Mouse (Mus musculus): ENCODE results near the gene Tyw3. TPM values are rescaled to one million over a fixed set of nuclear protein-coding genes. Genes with fewer than 3 reads are reported as not detected.

Tyw3 gene
- polyA plus RNA-seq, 1 experiment from 2014 or later: 6.5 TPM

GRCm38 (mm10) chr3:154594156-154594555, 2.7 kb downstream of the Tyw3 start:
- Histone ChIP-seq H3K36me3 (peaks cover 47% of the 10 kb centered on the region), H3K9me3 (replicated peaks) (no peaks in the 10 kb centered on the region), H3K9ac (no peak overlapping the region), H3K4me3 (no peak overlapping the region), H3K27me3 (replicated peaks) (no peaks in the 10 kb centered on the region), H3K4me1 (peaks cover 10% of the 10 kb centered on the region), H3K27ac (no peak overlapping the region), H3K4me2 (no peak overlapping the region)
- 85% methylated on average over 6 of the region's 6 CpGs for WGBS (ENCODE audit: insufficient replicate concordance)
- no peak for ATAC-seq

- H3K4me3 ChIP-seq: no peak overlapping the region
- no peaks in the 10 kb centered on the region for H3K9me3 ChIP-seq (replicated peaks)
- H3K4me2 ChIP-seq: no peak overlapping the region
- WGBS (ENCODE audit: insufficient replicate concordance): 81% methylated on average over 6 of the region's 6 CpGs
- H3K27ac ChIP-seq: no peak overlapping the region
- no peak for ATAC-seq
- H3K9ac ChIP-seq: no peak overlapping the region
- peaks cover 47% of the 10 kb centered on the region for H3K36me3 ChIP-seq
- H3K27me3 ChIP-seq (replicated peaks): no peaks in the 10 kb centered on the region
- H3K4me1 ChIP-seq: peaks cover 10% of the 10 kb centered on the region
These were observed 3.3 kb downstream of the Tyw3 start for GRCm38 (mm10) chr3:154593596-154593995.

GRCm38 (mm10) chr3:154591621-154592020, 5.3 kb downstream of the Tyw3 start:
- Histone ChIP-seq H3K4me3 (no peak overlapping the region), H3K36me3 (peaks cover 63% of the 10 kb centered on the region), H3K4me1 (peaks cover 4% of the 10 kb centered on the region), H3K27ac (no peak overlapping the region), H3K9ac (no peak overlapping the region), H3K4me2 (no peak overlapping the region), H3K27me3 (replicated peaks) (no peaks in the 10 kb centered on the region), H3K9me3 (replicated peaks) (no peaks in the 10 kb centered on the region)
- ATAC-seq: no peak
- 78% methylated on average over 3 of the region's 3 CpGs for WGBS (ENCODE audit: insufficient replicate concordance)

DNA sequence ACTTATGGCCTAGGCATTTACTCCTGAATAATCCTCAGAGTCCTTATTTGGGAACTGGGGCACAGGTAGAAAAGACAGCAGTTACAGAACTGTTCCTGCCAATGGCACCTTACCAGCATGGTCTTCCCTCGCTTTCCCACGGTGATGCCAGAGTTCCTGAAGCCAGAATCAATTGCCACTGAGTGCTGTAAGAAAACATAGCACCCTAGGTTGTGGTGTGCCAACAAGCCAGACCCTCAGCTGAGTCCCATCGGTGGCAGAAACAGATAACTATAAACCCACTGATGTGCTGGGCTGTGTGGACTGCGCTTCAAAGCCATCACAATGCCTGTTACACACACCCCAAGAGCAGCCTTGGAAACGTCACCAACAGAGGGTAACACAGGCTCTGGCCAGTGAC, 5.9 kb downstream of the Tyw3 start:
- peaks cover 70% of the 10 kb centered on the region for H3K36me3 ChIP-seq
- no peak; the same call in 1 of the 2 replicates for ATAC-seq

GRCm38 (mm10) chr3:154584351-154584750, 12.6 kb downstream of the Tyw3 start:
- ATAC-seq: peak; percentile 21; the same call in 1 of the 2 replicates
- Histone ChIP-seq H3K27ac (no peak overlapping the region), H3K27me3 (replicated peaks) (no peaks in the 10 kb centered on the region), H3K36me3 (peaks cover 53% of the 10 kb centered on the region), H3K9ac (no peak overlapping the region), H3K4me1 (no peaks in the 10 kb centered on the region), H3K4me2 (no peak overlapping the region), H3K4me3 (no peak overlapping the region), H3K9me3 (replicated peaks) (no peaks in the 10 kb centered on the region)
- 74% methylated on average over 8 of the region's 8 CpGs for WGBS (ENCODE audit: insufficient replicate concordance)

More for the DNA sequence above, 5.9 kb downstream of the Tyw3 start:
- H3K4me2 ChIP-seq: no peak overlapping the region
- H3K4me3 ChIP-seq: no peak overlapping the region
- no peaks in the 10 kb centered on the region for H3K4me1 ChIP-seq
- H3K9me3 ChIP-seq (replicated peaks): no peaks in the 10 kb centered on the region
- no peak overlapping the region for H3K9ac ChIP-seq
- H3K27me3 ChIP-seq (replicated peaks): no peaks in the 10 kb centered on the region
- H3K27ac ChIP-seq: no peak overlapping the region
- 79% methylated on average over 5 of the region's 5 CpGs for WGBS (ENCODE audit: insufficient replicate concordance)

- no peak overlapping the region for H3K4me2 ChIP-seq
- H3K27me3 ChIP-seq (replicated peaks): 0 out of 2 replicates have a peak, but pooled peaks cover 6% of the 10 kb centered on the region
- no peak overlapping the region for H3K9ac ChIP-seq
- no peaks in the 10 kb centered on the region for H3K4me1 ChIP-seq
- no peaks in the 10 kb centered on the region for H3K9me3 ChIP-seq (replicated peaks)
- peaks cover 19% of the 10 kb centered on the region for H3K36me3 ChIP-seq
- H3K27ac ChIP-seq: no peak overlapping the region
- no peak for ATAC-seq
- WGBS (ENCODE audit: insufficient replicate concordance): 81% methylated on average over 8 of the region's 8 CpGs
- no peak overlapping the region for H3K4me3 ChIP-seq
These were observed 19.0 kb downstream of the Tyw3 start for GRCm38 (mm10) chr3:154577895-154578294.

GRCm38 (mm10) chr3:154573666-154574065, 23.2 kb downstream of the Tyw3 start:
- no peak overlapping the region for H3K9ac ChIP-seq
- H3K4me2 ChIP-seq: no peak overlapping the region
- H3K9me3 ChIP-seq (replicated peaks): no peaks in the 10 kb centered on the region
- no peak for ATAC-seq
- peaks cover 23% of the 10 kb centered on the region for H3K27me3 ChIP-seq (replicated peaks)
- WGBS (ENCODE audit: insufficient replicate concordance): 52% methylated on average over 6 of the region's 6 CpGs
- no peaks in the 10 kb centered on the region for H3K4me1 ChIP-seq
- no peak overlapping the region for H3K4me3 ChIP-seq
- no peak overlapping the region for H3K27ac ChIP-seq
- peaks cover 1% of the 10 kb centered on the region; the same call in 1 of the 2 replicates for H3K36me3 ChIP-seq

- peak; percentile 57; the same call in 1 of the 2 replicates for ATAC-seq
- H3K36me3 ChIP-seq: no peaks in the 10 kb centered on the region
- H3K9me3 ChIP-seq (replicated peaks): no peaks in the 10 kb centered on the region
- H3K27me3 ChIP-seq (replicated peaks): peaks cover 26% of the 10 kb centered on the region
- no peak overlapping the region for H3K4me2 ChIP-seq
- H3K9ac ChIP-seq: no peak overlapping the region
- no peak overlapping the region for H3K27ac ChIP-seq
- no peak overlapping the region for H3K4me3 ChIP-seq
- H3K4me1 ChIP-seq: no peaks in the 10 kb centered on the region
- 14% methylated on average over 12 of the region's 12 CpGs for WGBS (ENCODE audit: insufficient replicate concordance)
These were observed 24.4 kb downstream of the Tyw3 start for GRCm38 (mm10) chr3:154572341-154572972.

DNA sequence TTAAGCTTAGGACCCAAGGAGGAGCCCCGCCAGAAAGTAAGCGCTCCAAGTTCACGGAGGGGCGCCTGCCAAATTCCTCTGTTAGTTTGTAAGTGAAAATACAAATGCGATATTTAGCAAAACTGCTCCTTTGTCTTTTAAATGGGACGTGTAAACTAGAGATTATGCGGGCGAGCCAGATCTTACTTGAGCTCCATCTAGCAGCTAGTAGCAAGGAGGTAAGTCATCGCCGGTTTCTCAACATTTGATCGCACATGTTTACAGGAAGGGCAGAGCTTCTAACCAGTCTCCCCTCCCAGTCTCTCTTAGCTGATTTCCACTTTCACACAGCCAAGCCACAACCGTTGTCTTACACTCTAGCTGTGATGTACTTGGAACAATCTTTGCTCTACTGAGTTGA, 26.1 kb downstream of the Tyw3 start:
- no peak overlapping the region for H3K27ac ChIP-seq
- no peak overlapping the region for H3K9ac ChIP-seq
- ATAC-seq: no peak
- no peaks in the 10 kb centered on the region for H3K4me1 ChIP-seq
- peaks cover 26% of the 10 kb centered on the region for H3K27me3 ChIP-seq (replicated peaks)
- H3K4me3 ChIP-seq: no peak overlapping the region
- 7% methylated on average over 12 of the region's 12 CpGs for WGBS (ENCODE audit: insufficient replicate concordance)
- H3K9me3 ChIP-seq (replicated peaks): no peaks in the 10 kb centered on the region
- H3K36me3 ChIP-seq: no peaks in the 10 kb centered on the region
- H3K4me2 ChIP-seq: peak overlapping the region; percentile 34

- no peak overlapping the region for H3K4me3 ChIP-seq
- no peaks in the 10 kb centered on the region for H3K9me3 ChIP-seq (replicated peaks)
- H3K4me2 ChIP-seq: no peak overlapping the region
- H3K27ac ChIP-seq: no peak overlapping the region
- no peaks in the 10 kb centered on the region for H3K36me3 ChIP-seq
- H3K9ac ChIP-seq: no peak overlapping the region
- H3K4me1 ChIP-seq: no peaks in the 10 kb centered on the region
- peaks cover 26% of the 10 kb centered on the region for H3K27me3 ChIP-seq (replicated peaks)
- WGBS (ENCODE audit: insufficient replicate concordance): 61% methylated on average over 14 of the region's 14 CpGs
- no peak for ATAC-seq
These were observed 26.8 kb downstream of the Tyw3 start for GRCm38 (mm10) chr3:154570029-154570575.

DNA sequence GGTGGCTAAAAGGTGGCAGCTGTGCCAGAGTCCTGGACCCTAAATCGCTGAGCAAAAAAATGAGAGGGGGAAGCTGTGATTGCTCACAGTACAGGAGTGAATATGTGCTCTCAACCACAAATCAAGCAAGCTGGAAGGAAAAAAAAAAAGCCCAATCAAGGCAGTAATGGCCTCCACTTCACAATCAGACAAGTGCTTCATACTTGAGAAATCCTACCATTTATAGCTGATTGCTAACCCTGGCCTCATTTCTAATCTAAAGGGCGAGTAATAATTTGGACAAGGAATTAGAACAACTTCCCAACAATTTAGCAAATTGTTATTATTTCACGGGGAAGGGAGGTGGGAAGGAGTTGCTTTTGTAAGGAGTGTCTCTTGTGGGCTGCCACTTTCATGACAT, 31.5 kb downstream of the Tyw3 start:
- H3K9ac ChIP-seq: no peak overlapping the region
- peaks cover 9% of the 10 kb centered on the region for H3K27me3 ChIP-seq (replicated peaks)
- H3K36me3 ChIP-seq: no peaks in the 10 kb centered on the region
- no peaks in the 10 kb centered on the region for H3K4me1 ChIP-seq
- H3K4me2 ChIP-seq: no peak overlapping the region
- WGBS (ENCODE audit: insufficient replicate concordance): 53% methylated on average over 3 of the region's 3 CpGs
- no peak for ATAC-seq
- no peaks in the 10 kb centered on the region for H3K9me3 ChIP-seq (replicated peaks)
- H3K4me3 ChIP-seq: no peak overlapping the region
- H3K27ac ChIP-seq: no peak overlapping the region

DNA sequence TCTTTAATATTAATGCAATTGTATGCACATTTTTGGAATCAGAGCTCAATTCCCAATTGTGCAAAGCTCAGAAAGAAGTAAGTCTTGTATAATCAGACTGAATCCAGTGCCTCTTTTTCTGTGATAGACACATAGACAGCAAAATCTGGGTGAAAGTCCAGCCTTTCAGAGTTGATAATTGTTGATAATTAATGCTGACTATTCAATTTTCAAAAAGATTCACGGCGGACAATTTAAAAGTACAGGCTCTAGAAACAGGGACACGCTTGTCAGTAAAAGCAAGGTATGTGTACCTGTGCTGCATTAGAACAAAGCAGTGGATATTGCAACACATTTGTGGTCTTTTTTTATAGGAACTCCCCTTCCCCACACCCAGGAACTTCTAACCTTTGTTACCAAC, 34.7 kb downstream of the Tyw3 start:
- Histone ChIP-seq H3K4me3 (no peak overlapping the region), H3K9ac (no peak overlapping the region), H3K27me3 (replicated peaks) (no peaks in the 10 kb centered on the region), H3K27ac (no peak overlapping the region), H3K4me2 (no peak overlapping the region), H3K9me3 (replicated peaks) (no peaks in the 10 kb centered on the region), H3K36me3 (no peaks in the 10 kb centered on the region), H3K4me1 (no peaks in the 10 kb centered on the region)
- WGBS (ENCODE audit: insufficient replicate concordance): 84% methylated on average over 3 of the region's 3 CpGs
- no peak for ATAC-seq

GRCm38 (mm10) chr3:154551035-154551411, 45.9 kb downstream of the Tyw3 start:
- Histone ChIP-seq H3K36me3 (no peaks in the 10 kb centered on the region), H3K4me2 (no peak overlapping the region), H3K4me3 (no peak overlapping the region), H3K4me1 (no peaks in the 10 kb centered on the region), H3K27me3 (replicated peaks) (peaks cover 25% of the 10 kb centered on the region), H3K9ac (no peak overlapping the region), H3K9me3 (replicated peaks) (no peaks in the 10 kb centered on the region), H3K27ac (no peak overlapping the region)
- 59% methylated on average over 5 of the region's 5 CpGs for WGBS (ENCODE audit: insufficient replicate concordance)
- ATAC-seq: no peak

Measured in liver, embryonic 12.5 days (tissue).